Mouse (Mus musculus): Measurements from ENCODE around the gene Abcg8. TPM values are rescaled to one million over a fixed set of nuclear protein-coding genes. Genes with fewer than 3 reads are reported as not detected.

The Abcg8 gene
- polyA plus RNA-seq, 1 experiment from 2014 or later: 0.40 TPM

GRCm38 (mm10) chr17:84736719-84737118 is 60.6 kb downstream of the Abcg8 start:
- Histone ChIP-seq H3K4me2 (no peak overlapping the region), H3K27ac (no peak overlapping the region), H3K9me3 (replicated peaks) (no peaks in the 10 kb centered on the region), H3K9ac (no peak overlapping the region), H3K4me3 (replicated peaks) (no peak overlapping the region), H3K4me1 (replicated peaks) (peaks cover 16% of the 10 kb centered on the region), H3K36me3 (peaks cover 44% of the 10 kb centered on the region), H3K27me3 (no peaks in the 10 kb centered on the region)
- WGBS (ENCODE audit: insufficient replicate concordance): 74% methylated on average over 9 of the region's 9 CpGs
- DNase-seq (no peak), ATAC-seq (ENCODE audit: low read depth) (no peak)

GRCm38 (mm10) chr17:84738073-84738797 is 62.1 kb downstream of the Abcg8 start:
- WGBS (ENCODE audit: insufficient replicate concordance): 81% methylated on average over 9 of the region's 9 CpGs
- H3K27me3 ChIP-seq: no peaks in the 10 kb centered on the region
- H3K4me2 ChIP-seq: no peak overlapping the region
- ATAC-seq (ENCODE audit: low read depth) (peak; percentile 77), DNase-seq (no peak)
- H3K27ac ChIP-seq: peak overlapping the region; percentile 47
- H3K9me3 ChIP-seq (replicated peaks): no peaks in the 10 kb centered on the region
- H3K36me3 ChIP-seq: peaks cover 43% of the 10 kb centered on the region
- H3K4me3 ChIP-seq (replicated peaks): no peak overlapping the region
- peaks cover 14% of the 10 kb centered on the region for H3K4me1 ChIP-seq (replicated peaks)
- no peak overlapping the region for H3K9ac ChIP-seq

DNA sequence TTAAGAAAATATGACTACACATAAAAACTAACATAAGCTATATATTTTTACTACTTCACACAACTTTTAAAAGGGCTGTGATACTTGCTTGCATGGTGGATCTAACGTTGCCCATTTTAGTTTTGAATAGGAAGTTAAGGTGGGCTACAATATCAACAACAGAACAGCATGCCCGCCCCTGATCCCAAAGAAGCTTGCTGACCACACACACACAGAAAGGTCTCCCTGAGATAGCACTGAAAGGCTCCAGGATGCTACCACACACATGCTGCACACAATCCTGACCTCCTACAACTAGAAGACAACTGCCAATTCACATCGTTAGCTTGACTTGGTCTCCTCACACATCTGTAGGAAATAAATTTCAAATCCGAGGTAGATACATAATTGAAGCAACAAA is 68.2 kb downstream of the Abcg8 start:
- Histone ChIP-seq H3K27ac (no peak overlapping the region), H3K9ac (no peak overlapping the region), H3K36me3 (peaks cover 38% of the 10 kb centered on the region), H3K4me2 (no peak overlapping the region), H3K4me1 (replicated peaks) (0 out of 2 replicates have a peak, but pooled peaks cover 2% of the 10 kb centered on the region), H3K4me3 (replicated peaks) (no peak overlapping the region), H3K27me3 (no peaks in the 10 kb centered on the region), H3K9me3 (replicated peaks) (no peaks in the 10 kb centered on the region)
- WGBS (ENCODE audit: insufficient replicate concordance): 69% methylated on average over 4 of the region's 4 CpGs
- DNase-seq (no peak), ATAC-seq (ENCODE audit: low read depth) (no peak)

DNA sequence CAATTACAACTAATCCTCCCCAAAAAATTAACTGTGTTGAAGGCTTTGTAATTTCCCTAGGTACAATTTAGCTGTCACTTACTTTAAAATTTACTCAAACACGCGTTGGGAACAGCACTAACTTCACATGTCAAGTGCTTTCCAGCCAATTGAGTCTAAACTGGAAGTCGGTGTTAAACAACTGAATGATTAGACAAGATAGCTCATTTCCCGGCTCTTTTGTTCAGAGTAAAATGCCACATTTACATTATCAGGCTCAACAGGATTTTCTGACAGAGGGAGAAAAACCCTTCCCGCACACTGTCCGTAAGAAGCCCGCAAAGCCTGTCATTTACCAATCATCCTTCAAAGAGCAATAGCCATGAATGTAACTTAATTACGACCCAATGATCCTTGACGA is 68.9 kb downstream of the Abcg8 start:
- no peak overlapping the region for H3K4me2 ChIP-seq
- no peak overlapping the region for H3K9ac ChIP-seq
- no peak for ATAC-seq (ENCODE audit: low read depth)
- H3K4me3 ChIP-seq (replicated peaks): no peak overlapping the region
- H3K27ac ChIP-seq: no peak overlapping the region
- peaks cover 41% of the 10 kb centered on the region for H3K36me3 ChIP-seq
- no peak for DNase-seq
- 0 out of 2 replicates have a peak, but pooled peaks cover 2% of the 10 kb centered on the region for H3K4me1 ChIP-seq (replicated peaks)
- WGBS (ENCODE audit: insufficient replicate concordance): 82% methylated on average over 9 of the region's 9 CpGs
- no peaks in the 10 kb centered on the region for H3K9me3 ChIP-seq (replicated peaks)
- no peaks in the 10 kb centered on the region for H3K27me3 ChIP-seq

DNA sequence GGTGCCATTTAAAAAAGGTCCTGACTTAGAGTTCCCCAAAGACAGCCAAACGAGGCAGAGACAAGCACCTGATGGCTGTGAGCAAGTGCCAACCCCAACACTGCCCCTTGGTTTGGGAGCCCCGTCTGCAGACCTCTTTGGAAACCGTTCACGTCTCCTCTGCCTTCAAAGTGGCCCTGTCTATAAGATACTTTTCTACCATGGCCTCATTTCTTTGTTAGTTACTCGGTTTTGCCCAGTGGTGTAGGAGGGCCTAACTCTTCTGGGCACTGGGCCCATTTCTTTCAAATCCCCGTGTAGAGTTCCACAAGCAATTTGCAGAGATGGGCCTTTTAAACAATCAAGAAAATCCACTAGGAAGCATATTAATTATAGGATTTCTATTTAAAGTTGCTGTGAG is 71.1 kb downstream of the Abcg8 start:
- Histone ChIP-seq H3K4me2 (no peak overlapping the region), H3K9ac (no peak overlapping the region), H3K27ac (0 out of 2 replicates have a peak overlapping the region, but pooled peaks have one; percentile 16), H3K9me3 (replicated peaks) (no peaks in the 10 kb centered on the region), H3K4me1 (replicated peaks) (0 out of 2 replicates have a peak, but pooled peaks cover 2% of the 10 kb centered on the region), H3K4me3 (replicated peaks) (no peak overlapping the region), H3K27me3 (no peaks in the 10 kb centered on the region), H3K36me3 (peaks cover 54% of the 10 kb centered on the region)
- ATAC-seq (ENCODE audit: low read depth) (no peak), DNase-seq (no peak)
- 79% methylated on average over 6 of the region's 6 CpGs for WGBS (ENCODE audit: insufficient replicate concordance)

DNA sequence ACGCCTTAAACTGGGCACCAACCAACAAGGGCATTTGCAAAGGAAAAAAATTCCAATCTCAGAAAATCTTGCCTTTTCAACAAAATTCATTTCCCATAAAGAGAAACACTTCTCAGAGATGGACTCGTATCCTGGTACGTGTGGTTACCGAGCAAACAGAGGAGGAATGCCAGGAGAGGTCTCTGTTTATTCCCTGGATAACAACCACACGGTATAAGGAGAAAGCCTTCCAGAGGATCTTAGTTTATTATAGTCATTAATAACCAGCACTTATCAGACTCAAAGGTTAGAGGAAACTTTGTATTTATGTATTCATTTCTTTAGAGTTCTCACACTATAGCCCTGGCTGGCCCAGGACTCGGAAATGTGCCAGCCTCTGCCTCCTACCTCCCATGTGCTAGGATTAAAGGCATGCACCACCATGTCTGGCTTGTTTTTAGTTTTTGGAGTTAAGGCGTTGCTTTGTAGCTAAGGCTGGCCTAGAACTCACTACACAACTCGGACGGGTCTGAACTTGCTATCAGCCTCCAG is 72.1 kb downstream of the Abcg8 start:
- Histone ChIP-seq H3K4me1 (replicated peaks) (0 out of 2 replicates have a peak, but pooled peaks cover 1% of the 10 kb centered on the region), H3K27ac (no peak overlapping the region), H3K27me3 (no peaks in the 10 kb centered on the region), H3K4me2 (no peak overlapping the region), H3K9me3 (replicated peaks) (no peaks in the 10 kb centered on the region), H3K9ac (no peak overlapping the region), H3K36me3 (peaks cover 59% of the 10 kb centered on the region), H3K4me3 (replicated peaks) (no peak overlapping the region)
- WGBS (ENCODE audit: insufficient replicate concordance): 84% methylated on average over 9 of the region's 9 CpGs
- DNase-seq (no peak), ATAC-seq (ENCODE audit: low read depth) (no peak)

GRCm38 (mm10) chr17:84749297-84749696 is 73.2 kb downstream of the Abcg8 start:
- Histone ChIP-seq H3K4me1 (replicated peaks) (no peaks in the 10 kb centered on the region), H3K27me3 (no peaks in the 10 kb centered on the region), H3K9me3 (replicated peaks) (no peaks in the 10 kb centered on the region), H3K36me3 (peaks cover 61% of the 10 kb centered on the region), H3K4me3 (replicated peaks) (no peak overlapping the region), H3K9ac (no peak overlapping the region), H3K4me2 (no peak overlapping the region), H3K27ac (no peak overlapping the region)
- ATAC-seq (ENCODE audit: low read depth) (no peak), DNase-seq (no peak)
- 75% methylated on average over 8 of the region's 8 CpGs for WGBS (ENCODE audit: insufficient replicate concordance)

Other genes with a start within 250 kb of the Abcg8 start
- gene Thada, start 210.1 kb upstream of the Abcg8 start, polyA plus RNA-seq (2015; fragmentation: Nextera tagmentation; extraction: Ambion mirVana): 3.0 and 3.5 TPM in 2 replicates
- gene Plekhh2, start 164.4 kb upstream of the Abcg8 start, polyA plus RNA-seq (2015; fragmentation: Nextera tagmentation; extraction: Ambion mirVana): 0.39 TPM in 2 replicates
- 2.5 TPM in 2 replicates for gene Dync2li1, start 49.8 kb upstream of the Abcg8 start, polyA plus RNA-seq (2015; fragmentation: Nextera tagmentation; extraction: Ambion mirVana)
- 0.23 and 0.34 TPM in 2 replicates for gene Abcg5, start 6.7 kb downstream of the Abcg8 start, polyA plus RNA-seq (2015; fragmentation: Nextera tagmentation; extraction: Ambion mirVana)
- 42.1 and 52.3 TPM in 2 replicates for gene Lrpprc, start 114.5 kb downstream of the Abcg8 start, polyA plus RNA-seq (2015; fragmentation: Nextera tagmentation; extraction: Ambion mirVana)